Mouse (Mus musculus) Patski (cell line): ENCODE data around the gene Sgpp2. TPM values are rescaled to one million over a fixed set of nuclear protein-coding genes. Genes with fewer than 3 reads are reported as not detected.

Experiments used
- ATAC-seq: fragments of 100-300 bp; one replicate; pipeline ENCODE4 v1.8.0; 2021
- CTCF ChIA-PET: fragments of 350-600 bp; sonication (Branson Sonifier 250); formaldehyde crosslinking; loops from one replicate; lab custom pipeline; 2022; ENCODE audit warnings: inconsistent platforms; lab: Charles Lee
- POLR2A ChIA-PET: fragments of 350-600 bp; sonication (Branson Sonifier 250); formaldehyde crosslinking; loops from one replicate; lab custom pipeline; 2022; ENCODE audit warnings: antibody characterized with exemption, inconsistent platforms; lab: Charles Lee
- DNase-seq: peaks from one replicate; pipeline ENCODE4 v3.0.0-alpha.2; 2011; ENCODE audit warnings: low read depth, low spot score
- H3K27me3 ChIP-seq: fragments of 371-371 bp; one replicate; pipeline ENCODE4 v1.5.1; 2021
- CTCF ChIP-seq: fragments of 100-300 bp; IDR thresholded peaks from one replicate; pipeline ENCODE4 v1.5.1; 2021
- in situ Hi-C: fragments of 300-500 bp; cut with MboI; formaldehyde crosslinking; loops from 3 replicates; pipeline ENCODE4 v1.11.1; 2018; ENCODE audit warnings: low pct_unique_long_range_greater_than_20kb, mixed read lengths
- polyA plus RNA-seq: library from polyadenylated mRNA; unstranded; gene quantifications from one replicate; pipeline ENCODE4 v1.2.3, GENCODE M21; 2021

Sgpp2 gene
- polyA plus RNA-seq, 1 experiment from 2014 or later, result 0.09 TPM

DNA sequence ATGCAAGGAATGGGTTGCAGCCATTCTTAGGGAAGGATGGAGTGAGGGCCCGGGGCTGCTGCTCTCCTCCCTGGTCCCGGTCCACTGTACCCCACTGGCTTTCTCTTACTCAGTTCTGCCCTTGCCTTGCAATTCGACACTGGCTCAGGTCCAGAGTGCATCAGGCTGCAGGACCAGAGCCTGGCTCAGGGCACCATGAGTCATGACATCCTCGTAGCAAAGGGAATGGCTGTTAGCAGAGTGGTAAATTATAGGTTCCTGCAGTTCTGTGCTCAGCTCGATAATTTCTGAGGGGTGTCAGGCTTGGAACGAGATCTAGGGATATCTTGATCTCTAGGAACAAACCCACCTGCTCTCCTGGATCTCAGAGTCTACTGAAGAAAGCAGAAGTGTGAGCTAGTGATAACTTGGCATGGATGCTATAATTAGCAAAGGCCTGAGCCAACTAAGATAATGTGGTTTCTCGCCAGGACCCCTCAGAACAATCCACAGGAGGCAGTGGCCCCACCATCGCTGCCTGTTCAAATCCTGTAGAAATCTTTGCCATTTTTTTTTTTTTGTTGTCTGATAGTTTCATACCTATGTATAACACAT is 86.3 kb downstream of the Sgpp2 start:
- in situ Hi-C loops, result no loop called here
- peak; percentile 95 for ATAC-seq
- DNase-seq, result peak; percentile 67
- POLR2A ChIA-PET, result interaction anchor here (1.1 kb wide), 1 partner anchor 94 kb away, joined by 3 read pairs; no protein-coding TSS in a partner anchor
- H3K27me3 ChIP-seq, result no peaks in the 10 kb centered on the region
- no peak for TF ChIP-seq CTCF
- CTCF ChIA-PET, result no interaction called here

GRCm38 (mm10) chr1:78399755-78400154 is 89.6 kb downstream of the Sgpp2 start:
- ChIA-PET POLR2A (no interaction called here), CTCF (interaction anchor here (1.4 kb wide), 1 partner anchor 9 kb away, joined by 4 read pairs; no protein-coding TSS in a partner anchor)
- ATAC-seq, result no peak

GRCm38 (mm10) chr1:78401413-78401812 is 91.3 kb downstream of the Sgpp2 start:
- ChIA-PET POLR2A (no interaction called here), CTCF (no interaction called here)
- no peaks in the 10 kb centered on the region for H3K27me3 ChIP-seq
- ATAC-seq, result no peak
- no peak for DNase-seq
- no peak for TF ChIP-seq CTCF
- in situ Hi-C loops, result no loop called here

More at GRCm38 (mm10) chr1:78399755-78400154, 89.6 kb downstream of the Sgpp2 start:
- in situ Hi-C loops, result no loop called here
- no peaks in the 10 kb centered on the region for H3K27me3 ChIP-seq
- no peak for DNase-seq
- no peak for TF ChIP-seq CTCF

DNA sequence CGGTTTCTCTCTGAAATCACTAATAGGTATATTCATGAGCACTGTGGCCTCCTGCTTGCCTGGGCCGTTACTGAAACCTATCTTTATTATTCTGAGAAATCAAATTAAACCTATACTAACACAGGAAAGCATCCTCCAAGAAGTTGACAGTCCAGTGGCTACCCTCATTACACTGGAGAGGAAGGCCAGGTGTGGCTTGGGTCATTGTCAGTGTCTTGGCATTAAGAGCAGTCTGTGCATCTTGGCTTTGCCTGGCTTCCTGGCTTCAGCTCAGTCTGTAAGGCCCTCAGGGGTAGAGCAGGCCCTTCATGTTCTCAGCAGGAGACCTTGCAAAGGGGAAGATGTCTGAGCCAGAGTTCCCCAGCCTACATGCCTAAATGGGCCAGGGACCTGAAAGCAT is 99.3 kb downstream of the Sgpp2 start:
- CTCF ChIA-PET, result interaction anchor here (1.2 kb wide), 1 partner anchor 10 kb away, joined by 4 read pairs; no protein-coding TSS in a partner anchor
- DNase-seq (no peak), ATAC-seq (no peak)
- H3K27me3 ChIP-seq, result no peaks in the 10 kb centered on the region
- POLR2A ChIA-PET, result no interaction called here
- TF ChIP-seq CTCF, result no peak
- in situ Hi-C loops, result no loop called here

DNA sequence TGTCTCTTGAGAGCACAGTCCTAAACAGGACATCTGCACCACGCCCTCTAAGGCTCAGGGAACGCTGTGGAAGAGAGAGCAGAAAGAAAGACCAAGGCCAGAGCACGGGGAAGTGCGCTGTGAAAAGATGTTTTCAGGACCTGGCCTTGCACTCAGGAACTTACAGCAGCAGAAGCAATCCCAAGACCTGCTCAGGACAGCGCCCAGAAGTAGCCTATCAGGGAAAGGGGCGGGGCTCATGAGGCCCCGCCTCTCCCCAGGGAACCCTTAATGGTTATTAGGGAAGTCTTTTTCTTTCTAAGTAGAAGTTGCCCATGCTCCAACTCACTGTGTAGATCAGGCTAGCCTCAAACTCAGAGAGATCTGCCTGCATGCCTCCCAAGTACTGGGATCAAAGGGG is 102.5 kb downstream of the Sgpp2 start:
- ChIA-PET POLR2A (no interaction called here), CTCF (no interaction called here)
- H3K27me3 ChIP-seq, result no peaks in the 10 kb centered on the region
- TF ChIP-seq CTCF, result no peak
- ATAC-seq, result no peak
- no peak for DNase-seq
- in situ Hi-C loops, result loop anchor here (10.0 kb wide), 1 partner anchor 198 kb away; no protein-coding TSS in a partner anchor

DNA sequence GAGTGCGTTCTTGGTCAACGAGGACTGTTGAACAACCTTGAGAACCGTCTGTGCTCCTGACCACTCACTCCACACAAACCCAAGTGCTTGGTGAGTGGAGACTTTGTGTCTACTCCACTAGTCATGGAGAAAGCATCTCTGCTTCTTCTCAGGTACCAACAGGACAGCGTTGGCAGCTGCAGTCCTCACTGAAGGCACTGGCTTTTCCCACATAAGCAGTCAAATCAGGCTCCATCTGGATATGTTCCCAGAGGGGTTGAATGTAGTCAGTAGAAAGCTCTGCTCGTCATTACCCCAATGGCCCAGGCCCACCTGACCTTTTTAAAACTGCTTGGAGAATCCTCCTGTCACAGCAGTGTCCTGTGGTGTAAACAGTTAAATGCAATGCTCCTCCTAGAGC is 104.3 kb downstream of the Sgpp2 start:
- ChIA-PET POLR2A (no interaction called here), CTCF (interaction anchor here (0.7 to 1.6 kb wide), 2 partner anchors 11 to 89 kb away, joined by 3 to 6 read pairs; no protein-coding TSS in a partner anchor)
- H3K27me3 ChIP-seq, result no peaks in the 10 kb centered on the region
- DNase-seq, result no peak
- no peak for ATAC-seq
- no peak for TF ChIP-seq CTCF
- in situ Hi-C loops, result loop anchor here (10.0 kb wide), 1 partner anchor 200 kb away; no protein-coding TSS in a partner anchor

DNA sequence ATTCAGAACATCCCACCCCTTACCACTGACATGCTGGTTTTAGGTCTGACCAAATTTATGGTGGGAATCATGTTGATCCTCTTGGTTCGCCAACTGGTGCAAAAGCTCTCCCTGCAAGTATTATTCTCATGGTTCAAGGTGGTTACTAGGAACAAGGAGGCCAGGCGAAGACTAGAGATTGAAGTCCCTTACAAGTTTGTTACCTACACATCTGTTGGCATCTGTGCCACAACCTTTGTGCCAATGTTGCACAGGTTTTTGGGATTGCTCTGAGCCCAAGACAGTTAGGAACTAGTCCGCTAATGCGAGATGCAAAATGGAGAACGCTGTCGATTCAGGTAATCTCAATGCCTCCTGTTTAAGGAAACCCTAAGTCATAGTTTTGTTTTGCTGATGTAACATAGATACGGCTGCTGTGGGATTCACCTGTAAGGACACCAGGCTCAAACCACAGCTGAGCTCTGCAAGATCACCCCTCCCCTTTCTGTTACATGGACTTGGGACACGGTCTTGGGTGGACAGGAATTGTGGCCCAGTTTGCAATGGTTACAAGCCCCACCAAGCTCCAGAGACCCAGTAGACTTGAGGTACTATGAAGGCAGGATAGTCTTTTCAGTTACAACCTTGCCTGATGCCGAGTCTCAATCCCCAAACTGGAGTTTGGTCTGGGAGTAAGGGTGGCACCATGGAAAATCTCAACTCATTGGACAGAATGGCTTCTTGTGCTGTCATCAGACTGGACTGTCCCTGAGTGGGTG is 107.2 kb downstream of the Sgpp2 start:
- H3K27me3 ChIP-seq, result no peaks in the 10 kb centered on the region
- in situ Hi-C loops, result loop anchor here (10.0 kb wide), 1 partner anchor 203 kb away; no protein-coding TSS in a partner anchor
- DNase-seq, result no peak
- ChIA-PET POLR2A (no interaction called here), CTCF (no interaction called here)
- TF ChIP-seq CTCF, result no peak
- ATAC-seq, result no peak

- H3K27me3 ChIP-seq, result no peaks in the 10 kb centered on the region
- DNase-seq (no peak), ATAC-seq (peak; percentile 68)
- ChIA-PET CTCF (interaction anchor here (0.8 to 2.2 kb wide), 11 partner anchors 8 to 452 kb away, joined by 3 to 12 read pairs (median 3); no protein-coding TSS in a partner anchor), POLR2A (no interaction called here)
- in situ Hi-C loops, result loop anchor here (10.0 kb wide), 1 partner anchor 205 kb away; no protein-coding TSS in a partner anchor
- peak; percentile 89 for TF ChIP-seq CTCF
Observed at GRCm38 (mm10) chr1:78419593-78419992, 109.4 kb downstream of the Sgpp2 start.

GRCm38 (mm10) chr1:78420271-78420670 is 110.1 kb downstream of the Sgpp2 start:
- in situ Hi-C loops, result loop anchor here (5.0 kb wide), 1 partner anchor 438 kb away; no protein-coding TSS in a partner anchor
- no peak for TF ChIP-seq CTCF
- ChIA-PET POLR2A (no interaction called here), CTCF (interaction anchor here (0.8 to 2.2 kb wide), 7 partner anchors 34 to 438 kb away, joined by 3 to 12 read pairs (median 4); no protein-coding TSS in a partner anchor)
- H3K27me3 ChIP-seq, result no peaks in the 10 kb centered on the region
- no peak for ATAC-seq
- DNase-seq, result no peak

DNA sequence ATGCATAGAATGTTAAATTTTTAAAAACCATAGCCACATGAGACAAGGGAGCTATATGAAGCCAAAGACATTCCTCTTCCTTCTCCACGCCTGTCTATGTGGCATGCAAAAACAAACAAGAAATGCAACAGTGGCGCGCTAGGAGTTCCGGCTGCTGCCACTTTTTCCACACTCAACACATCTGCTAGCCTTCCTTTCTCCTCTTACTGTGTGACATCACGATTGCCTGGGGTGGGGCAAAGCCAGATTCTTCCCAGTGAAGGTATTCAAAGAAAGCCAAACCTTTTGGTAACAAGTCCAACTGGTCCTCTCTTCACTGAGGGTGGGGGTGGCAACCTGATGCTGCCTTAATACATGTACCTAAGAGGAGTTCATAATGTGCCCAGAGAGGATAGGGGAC is 111.6 kb downstream of the Sgpp2 start:
- DNase-seq (no peak), ATAC-seq (no peak)
- ChIA-PET CTCF (no interaction called here), POLR2A (no interaction called here)
- TF ChIP-seq CTCF, result no peak
- in situ Hi-C loops, result loop anchor here (5.0 kb wide), 1 partner anchor 439 kb away; no protein-coding TSS in a partner anchor
- no peaks in the 10 kb centered on the region for H3K27me3 ChIP-seq
